Mouse (Mus musculus): ENCODE data around the gene Dennd1a. TPM values are rescaled to one million over a fixed set of nuclear protein-coding genes. Genes with fewer than 3 reads are reported as not detected.
"Not testable (repeated sequence)": the region's sequence is repeated elsewhere in the genome, so short reads cannot be mapped to it uniquely, and the experiment has no call there.

Dennd1a gene
- polyA plus RNA-seq, 1 experiment: 7.7 TPM

DNA sequence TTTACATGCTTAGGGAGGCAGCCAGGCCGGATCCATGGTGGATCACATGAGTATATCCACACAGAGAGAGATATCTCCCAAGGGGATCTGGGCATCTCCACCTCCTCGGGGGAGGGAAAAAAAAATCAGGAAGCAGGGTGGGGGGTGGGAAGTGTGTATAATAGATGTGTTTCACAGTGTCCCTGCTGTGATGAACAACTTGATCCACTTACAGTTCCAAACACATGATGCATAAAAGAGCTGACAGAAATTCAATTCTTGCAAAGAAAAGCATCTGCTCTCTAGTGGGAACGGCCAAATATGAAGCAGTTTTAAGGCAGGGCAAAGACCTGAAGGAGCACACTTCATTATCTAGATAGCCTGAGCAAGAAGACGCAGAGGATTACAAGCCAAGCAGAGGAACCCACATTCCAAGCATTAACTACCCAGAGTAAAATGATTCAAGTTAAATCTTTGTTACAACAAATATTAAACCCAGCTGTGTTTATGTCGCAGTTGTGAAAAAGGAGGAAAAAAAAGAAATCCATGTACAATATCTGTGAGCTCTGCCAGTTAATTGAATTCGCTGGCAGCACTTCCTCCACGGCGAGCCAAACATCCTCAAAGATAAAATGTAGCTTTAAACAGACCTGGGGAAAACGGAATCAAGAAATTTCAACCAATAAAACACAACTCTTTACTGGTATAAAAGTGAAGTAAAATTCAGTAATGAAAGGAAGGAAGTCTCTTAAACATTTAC lies 341.4 kb downstream of the Dennd1a start:
- no peaks in the 10 kb centered on the region for H3K27me3 ChIP-seq (ENCODE audit: control insufficient read depth, insufficient read depth, insufficient read length)
- H3K79me2 ChIP-seq (ENCODE audit: control insufficient read depth, insufficient read depth): no peaks in the 10 kb centered on the region
- H3K36me3 ChIP-seq (ENCODE audit: control insufficient read depth, insufficient read depth): no peaks in the 10 kb centered on the region
- no peak overlapping the region for H3ac ChIP-seq (ENCODE audit: control insufficient read depth, insufficient read length, low read depth)
- no peaks in the 10 kb centered on the region for H3K79me3 ChIP-seq (ENCODE audit: low read depth)
- H3K4me3 ChIP-seq (ENCODE audit: insufficient read depth, poor library complexity, severe bottlenecking): no peak overlapping the region
- no peak for TF ChIP-seq MYOD1 (IDR thresholded peaks at IDR 0.05; ENCODE audit: control insufficient read depth, insufficient read length, low read depth)
- no peak for TF ChIP-seq CEBPB (IDR thresholded peaks at IDR 0.05; ENCODE audit: low read depth)
- no peak for TF ChIP-seq MYOG (IDR thresholded peaks at IDR 0.05; ENCODE audit: control insufficient read depth, extremely low read depth, insufficient read length)
- TF ChIP-seq MAX (IDR thresholded peaks at IDR 0.05): no peak
- no peak for TF ChIP-seq CTCF (IDR thresholded peaks at IDR 0.05; ENCODE audit: control insufficient read depth, insufficient read depth, insufficient read length)
- no peak for TF ChIP-seq USF1 (IDR thresholded peaks at IDR 0.05; ENCODE audit: low read depth)
- TF ChIP-seq FOSL1 (IDR thresholded peaks at IDR 0.05; ENCODE audit: insufficient read depth, low read length, poor library complexity, severe bottlenecking): no peak

DNA sequence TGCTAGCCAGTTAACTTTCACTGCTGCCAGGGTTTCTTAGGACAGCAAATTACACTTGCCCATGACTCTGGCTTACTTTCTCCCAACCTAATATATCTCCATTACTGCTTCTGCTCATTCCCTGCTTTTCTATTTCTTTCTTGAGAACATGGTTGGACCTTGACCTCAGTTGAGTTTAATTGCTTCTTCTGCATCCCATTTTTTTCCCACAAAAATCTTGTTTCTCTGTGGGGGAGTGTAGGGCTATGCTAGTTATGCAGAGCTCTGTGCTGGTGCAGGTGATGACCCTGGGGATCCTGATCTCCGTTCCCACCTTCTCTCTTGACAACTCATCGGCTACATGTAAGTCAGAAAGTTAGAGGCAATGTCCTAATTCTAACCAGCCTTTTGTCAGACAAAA lies 344.3 kb downstream of the Dennd1a start:
- Histone ChIP-seq H3K36me3 (ENCODE audit: control insufficient read depth, insufficient read depth) (no peaks in the 10 kb centered on the region), H3K79me3 (ENCODE audit: low read depth) (no peaks in the 10 kb centered on the region), H3K79me2 (ENCODE audit: control insufficient read depth, insufficient read depth) (no peaks in the 10 kb centered on the region), H3K27me3 (ENCODE audit: control insufficient read depth, insufficient read depth, insufficient read length) (no peaks in the 10 kb centered on the region), H3K4me3 (ENCODE audit: insufficient read depth, poor library complexity, severe bottlenecking) (no peak overlapping the region), H3ac (ENCODE audit: control insufficient read depth, insufficient read length, low read depth) (no peak overlapping the region)
- TF ChIP-seq CEBPB (IDR thresholded peaks at IDR 0.05; ENCODE audit: low read depth) (no peak), MYOD1 (IDR thresholded peaks at IDR 0.05; ENCODE audit: control insufficient read depth, insufficient read length, low read depth) (no peak), MYOG (IDR thresholded peaks at IDR 0.05; ENCODE audit: control insufficient read depth, extremely low read depth, insufficient read length) (no peak), FOSL1 (IDR thresholded peaks at IDR 0.05; ENCODE audit: insufficient read depth, low read length, poor library complexity, severe bottlenecking) (no peak), USF1 (IDR thresholded peaks at IDR 0.05; ENCODE audit: low read depth) (no peak), MAX (IDR thresholded peaks at IDR 0.05) (no peak), CTCF (IDR thresholded peaks at IDR 0.05; ENCODE audit: control insufficient read depth, insufficient read depth, insufficient read length) (no peak)

DNA sequence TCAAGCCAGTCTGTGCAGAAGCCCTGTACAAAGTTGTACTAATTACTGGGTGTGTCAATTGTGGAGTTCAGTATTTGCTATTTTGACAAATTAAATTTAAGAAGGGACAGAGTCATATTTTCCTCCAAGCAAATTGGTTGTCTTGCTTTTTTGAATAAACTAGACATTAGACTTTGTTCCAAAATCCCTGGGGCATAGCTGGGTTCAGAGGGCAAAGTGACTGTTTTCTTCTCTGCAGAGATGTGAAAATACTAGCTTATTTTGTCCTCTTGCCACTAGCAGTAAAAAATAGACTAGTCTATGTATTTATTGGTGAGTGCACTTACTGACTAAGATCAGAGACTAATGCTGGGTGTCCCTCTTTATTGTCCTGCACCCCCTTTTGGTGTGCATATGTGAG lies 345.4 kb downstream of the Dennd1a start:
- H3K27me3 ChIP-seq (ENCODE audit: control insufficient read depth, insufficient read depth, insufficient read length): no peaks in the 10 kb centered on the region

DNA sequence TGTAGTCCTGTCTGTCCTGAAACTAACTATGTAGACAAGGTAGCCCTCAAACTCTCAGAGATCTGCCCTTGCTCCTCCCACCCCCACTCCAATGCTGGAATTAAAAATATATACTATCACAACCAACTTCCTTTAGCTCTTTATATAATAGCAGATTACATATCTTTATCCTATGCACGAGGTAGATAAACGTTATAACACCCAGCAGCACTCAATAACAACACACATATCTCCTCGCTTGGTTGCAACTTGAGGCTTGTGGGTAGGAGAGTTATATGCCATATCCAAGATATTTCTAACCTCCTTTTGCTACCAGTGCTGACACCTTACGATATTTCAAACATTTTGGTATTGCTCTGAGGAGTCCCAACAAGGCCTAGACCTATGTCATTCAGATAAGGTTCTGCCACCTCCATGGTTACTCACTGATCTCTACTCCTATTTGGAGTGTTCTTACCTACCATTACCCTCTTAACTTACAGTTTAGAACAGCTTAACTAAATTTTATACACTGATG lies 346.3 kb downstream of the Dennd1a start:
- TF ChIP-seq USF1 (IDR thresholded peaks at IDR 0.05; ENCODE audit: low read depth) (no peak), MYOD1 (IDR thresholded peaks at IDR 0.05; ENCODE audit: control insufficient read depth, insufficient read length, low read depth) (no peak), CTCF (IDR thresholded peaks at IDR 0.05; ENCODE audit: control insufficient read depth, insufficient read depth, insufficient read length) (no peak), FOSL1 (IDR thresholded peaks at IDR 0.05; ENCODE audit: insufficient read depth, low read length, poor library complexity, severe bottlenecking) (no peak), MAX (IDR thresholded peaks at IDR 0.05) (no peak), MYOG (IDR thresholded peaks at IDR 0.05; ENCODE audit: control insufficient read depth, extremely low read depth, insufficient read length) (no peak), CEBPB (IDR thresholded peaks at IDR 0.05; ENCODE audit: low read depth) (no peak)
- Histone ChIP-seq H3K27me3 (ENCODE audit: control insufficient read depth, insufficient read depth, insufficient read length) (no peaks in the 10 kb centered on the region), H3ac (ENCODE audit: control insufficient read depth, insufficient read length, low read depth) (no peak overlapping the region), H3K36me3 (ENCODE audit: control insufficient read depth, insufficient read depth) (no peaks in the 10 kb centered on the region), H3K79me2 (ENCODE audit: control insufficient read depth, insufficient read depth) (no peaks in the 10 kb centered on the region), H3K4me3 (ENCODE audit: insufficient read depth, poor library complexity, severe bottlenecking) (no peak overlapping the region), H3K79me3 (ENCODE audit: low read depth) (no peaks in the 10 kb centered on the region)

More for the DNA sequence above, 345.4 kb downstream of the Dennd1a start:
- H3K79me2 ChIP-seq (ENCODE audit: control insufficient read depth, insufficient read depth): no peaks in the 10 kb centered on the region
- H3ac ChIP-seq (ENCODE audit: control insufficient read depth, insufficient read length, low read depth): no peak overlapping the region
- H3K4me3 ChIP-seq (ENCODE audit: insufficient read depth, poor library complexity, severe bottlenecking): no peak overlapping the region
- no peaks in the 10 kb centered on the region for H3K79me3 ChIP-seq (ENCODE audit: low read depth)
- TF ChIP-seq CTCF (IDR thresholded peaks at IDR 0.05; ENCODE audit: control insufficient read depth, insufficient read depth, insufficient read length): no peak
- TF ChIP-seq MYOG (IDR thresholded peaks at IDR 0.05; ENCODE audit: control insufficient read depth, extremely low read depth, insufficient read length): no peak
- no peaks in the 10 kb centered on the region for H3K36me3 ChIP-seq (ENCODE audit: control insufficient read depth, insufficient read depth)

DNA sequence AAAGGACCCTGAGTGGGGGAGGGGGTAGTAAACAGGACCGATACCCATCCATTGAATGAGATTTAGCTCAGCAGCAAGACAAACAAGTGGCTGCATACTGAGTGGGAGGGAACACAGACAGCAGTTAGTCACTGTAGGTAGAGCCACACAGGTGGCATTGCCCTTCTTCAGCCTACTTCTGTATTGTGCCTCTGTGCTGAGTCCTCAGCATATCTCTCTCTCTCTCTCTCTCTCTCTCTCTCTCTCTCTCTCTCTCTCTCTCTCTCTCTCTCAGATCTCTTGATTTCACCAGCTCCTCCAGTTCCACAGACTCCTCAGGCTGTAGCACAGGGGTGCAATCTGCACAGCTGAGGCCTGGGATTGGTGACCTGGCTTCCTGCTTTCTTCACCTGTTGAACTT lies 347.2 kb downstream of the Dennd1a start:
- no peaks in the 10 kb centered on the region for H3K27me3 ChIP-seq (ENCODE audit: control insufficient read depth, insufficient read depth, insufficient read length)
- no peak for TF ChIP-seq FOSL1 (IDR thresholded peaks at IDR 0.05; ENCODE audit: insufficient read depth, low read length, poor library complexity, severe bottlenecking)
- TF ChIP-seq MYOD1 (IDR thresholded peaks at IDR 0.05; ENCODE audit: control insufficient read depth, insufficient read length, low read depth): no peak
- TF ChIP-seq MAX (IDR thresholded peaks at IDR 0.05): no peak
- TF ChIP-seq CTCF (IDR thresholded peaks at IDR 0.05; ENCODE audit: control insufficient read depth, insufficient read depth, insufficient read length): no peak
- TF ChIP-seq USF1 (IDR thresholded peaks at IDR 0.05; ENCODE audit: low read depth): no peak
- TF ChIP-seq MYOG (IDR thresholded peaks at IDR 0.05; ENCODE audit: control insufficient read depth, extremely low read depth, insufficient read length): no peak
- no peak for TF ChIP-seq CEBPB (IDR thresholded peaks at IDR 0.05; ENCODE audit: low read depth)

DNA sequence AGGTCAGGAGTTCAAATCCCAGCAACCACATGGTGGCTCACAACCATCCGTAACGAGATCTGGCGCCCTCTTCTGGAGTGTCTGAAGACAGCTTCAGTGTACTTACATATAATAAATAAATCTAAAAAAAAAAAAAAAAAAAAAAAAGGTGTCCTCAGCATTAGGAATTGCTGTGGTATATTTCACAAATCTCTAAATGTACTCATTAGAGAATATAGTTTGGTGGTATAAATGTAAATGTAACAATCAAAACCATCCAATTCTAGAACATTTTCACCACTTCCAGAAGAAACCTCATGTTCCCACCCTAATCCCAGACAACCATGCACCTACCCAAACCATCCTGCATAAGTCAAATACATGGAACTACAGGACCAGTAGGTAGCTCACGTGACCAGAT lies 350.3 kb downstream of the Dennd1a start:
- not testable (repeated sequence) for H3ac ChIP-seq (ENCODE audit: control insufficient read depth, insufficient read length, low read depth); H3K27me3 ChIP-seq (ENCODE audit: control insufficient read depth, insufficient read depth, insufficient read length); H3K79me2 ChIP-seq (ENCODE audit: control insufficient read depth, insufficient read depth); H3K4me3 ChIP-seq (ENCODE audit: insufficient read depth, poor library complexity, severe bottlenecking); H3K36me3 ChIP-seq (ENCODE audit: control insufficient read depth, insufficient read depth); H3K79me3 ChIP-seq (ENCODE audit: low read depth)

More for the DNA sequence above, 347.2 kb downstream of the Dennd1a start:
- no peak overlapping the region for H3ac ChIP-seq (ENCODE audit: control insufficient read depth, insufficient read length, low read depth)
- no peaks in the 10 kb centered on the region for H3K36me3 ChIP-seq (ENCODE audit: control insufficient read depth, insufficient read depth)
- no peak overlapping the region for H3K4me3 ChIP-seq (ENCODE audit: insufficient read depth, poor library complexity, severe bottlenecking)
- H3K79me3 ChIP-seq (ENCODE audit: low read depth): no peaks in the 10 kb centered on the region
- H3K79me2 ChIP-seq (ENCODE audit: control insufficient read depth, insufficient read depth): no peaks in the 10 kb centered on the region

Measured in C2C12 (cell line).